Mouse (Mus musculus) liver, postnatal 0 days (tissue): Measurements from ENCODE around the gene Dpp8. TPM values are rescaled to one million over a fixed set of nuclear protein-coding genes. Genes with fewer than 3 reads are reported as not detected.

ENCODE experiments used
- ATAC-seq: fragments of 200-750 bp; cut with Nextera tagmentation; 2 replicates; pipeline ENCODE4 v1.8.0; 2017; ENCODE audit warnings: mild to moderate bottlenecking, moderate library complexity
- DNase-seq: peaks from one replicate; pipeline ENCODE4 v3.0.0-alpha.2; 2016
- H3K27ac ChIP-seq: fragments of 300-500 bp; sonication (generic); 2 replicates; pipeline ENCODE4 v1.5.1; 2014; ENCODE audit warnings: antibody characterized with exemption, moderate library complexity, mild to moderate bottlenecking, low read depth
- H3K27me3 ChIP-seq: fragments of 300-500 bp; sonication (generic); 2 replicates; pipeline ENCODE4 v1.6.1; 2014; ENCODE audit warnings: low read length, control low read depth, mixed read lengths; ENCODE audit not compliant: insufficient read depth
- H3K36me3 ChIP-seq: fragments of 300-500 bp; sonication (generic); replicated peaks from 2 replicates; pipeline ENCODE4 v1.6.1; 2014; ENCODE audit warnings: mild to moderate bottlenecking, control low read depth, low read length, moderate library complexity, mixed read lengths; ENCODE audit not compliant: insufficient read depth
- H3K4me1 ChIP-seq: fragments of 300-500 bp; sonication (generic); 2 replicates; pipeline ENCODE4 v1.6.1; 2014; ENCODE audit warnings: antibody characterized with exemption, mild to moderate bottlenecking, control low read depth; ENCODE audit not compliant: insufficient read depth
- H3K4me2 ChIP-seq: fragments of 300-500 bp; sonication (generic); 2 replicates; pipeline ENCODE4 v1.6.1; 2014; ENCODE audit warnings: low read depth, mild to moderate bottlenecking, low read length, moderate library complexity, mixed read lengths
- H3K4me3 ChIP-seq: fragments of 300-500 bp; sonication (generic); 2 replicates; pipeline ENCODE4 v1.5.1; 2014; ENCODE audit warnings: low read depth, low read length
- H3K9ac ChIP-seq: fragments of 300-500 bp; sonication (generic); replicated peaks from 2 replicates; pipeline ENCODE4 v1.6.1; 2014; ENCODE audit warnings: mild to moderate bottlenecking, moderate library complexity
- H3K9me3 ChIP-seq: fragments of 300-500 bp; sonication (generic); 2 replicates; pipeline ENCODE4 v1.6.1; 2016; ENCODE audit warnings: mild to moderate bottlenecking, control low read depth, low read length, mixed read lengths
- CTCF ChIP-seq: sonication (generic); IDR thresholded peaks from 2 replicates; pipeline ENCODE4 v1.5.1; 2016; ENCODE audit warnings: antibody characterized with exemption, low read depth
- EP300 ChIP-seq: IDR thresholded peaks from 2 replicates; pipeline ENCODE4 v1.6.1; 2016; ENCODE audit warnings: antibody characterized with exemption, low read depth, mild to moderate bottlenecking
- WGBS: fragments of 180-500 bp; shearing (Covaris S2); extraction: QIAGEN DNeasy Blood & Tissue Kit; methylation state at CpG from one replicate; pipeline ENCODE4 v1.1.7; 2014; ENCODE audit not compliant: insufficient replicate concordance; 5-methylcytosine and 5-hydroxymethylcytosine counted together
- polyA plus RNA-seq: library from polyadenylated mRNA; unstranded; fragments of >200 nt; fragmentation: Nextera tagmentation; extraction: Ambion mirVana; gene quantifications from 2 replicates; pipeline ENCODE4 v1.2.1, GENCODE M21; 2015

Dpp8 gene
- polyA plus RNA-seq, 1 experiment from 2014 or later: 10.6 TPM

- Histone ChIP-seq H3K4me3 (no peak overlapping the region), H3K27ac (no peak overlapping the region), H3K36me3 (peaks cover 6% of the 10 kb centered on the region; the same call in 1 of the 2 replicates), H3K9ac (no peak overlapping the region), H3K4me1 (no peaks in the 10 kb centered on the region; the same call in 1 of the 2 replicates), H3K9me3 (no peaks in the 10 kb centered on the region), H3K27me3 (no peaks in the 10 kb centered on the region), H3K4me2 (no peak overlapping the region)
- ATAC-seq (no peak), DNase-seq (no peak)
- no peak for TF ChIP-seq EP300
- TF ChIP-seq CTCF: no peak
- 44% methylated on average over 5 of the region's 5 CpGs for WGBS
Observed at GRCm38 (mm10) chr9:65131717-65132116, 99.5 kb downstream of the Dpp8 start.

Other genes with a start within 250 kb of the Dpp8 start
- gene Dennd4a, start 221.1 kb upstream of the Dpp8 start, polyA plus RNA-seq: 13.7 TPM in 2 replicates
- 0.02 and 0.04 TPM in 2 replicates for gene Slc24a1, start 80.8 kb upstream of the Dpp8 start, polyA plus RNA-seq
- gene Ints14, start 71.5 kb upstream of the Dpp8 start, polyA plus RNA-seq: 10.5 and 11.1 TPM in 2 replicates
- gene Hacd3, start 10.7 kb upstream of the Dpp8 start, polyA plus RNA-seq: 98.6 and 108 TPM in 2 replicates
- gene Igdcc4, start 69.1 kb downstream of the Dpp8 start, polyA plus RNA-seq: 5.8 and 6.0 TPM in 2 replicates
- not detected in 2 replicates for gene Igdcc3, start 108.8 kb downstream of the Dpp8 start, polyA plus RNA-seq
- 11.7 and 12.0 TPM in 2 replicates for gene Parp16, start 162.9 kb downstream of the Dpp8 start, polyA plus RNA-seq
- 0.06 and 0.08 TPM in 2 replicates for gene Cilp, start 232.8 kb downstream of the Dpp8 start, polyA plus RNA-seq